Mouse (Mus musculus) brain, embryonic 18.5 days (tissue): ENCODE results near the gene Fmo2.

Source experiments
- DNase-seq: peaks from one replicate; pipeline ENCODE4 v3.0.0-alpha.2; 2012; ENCODE audit warnings: low read depth, low spot score

The Fmo2 gene

DNA sequence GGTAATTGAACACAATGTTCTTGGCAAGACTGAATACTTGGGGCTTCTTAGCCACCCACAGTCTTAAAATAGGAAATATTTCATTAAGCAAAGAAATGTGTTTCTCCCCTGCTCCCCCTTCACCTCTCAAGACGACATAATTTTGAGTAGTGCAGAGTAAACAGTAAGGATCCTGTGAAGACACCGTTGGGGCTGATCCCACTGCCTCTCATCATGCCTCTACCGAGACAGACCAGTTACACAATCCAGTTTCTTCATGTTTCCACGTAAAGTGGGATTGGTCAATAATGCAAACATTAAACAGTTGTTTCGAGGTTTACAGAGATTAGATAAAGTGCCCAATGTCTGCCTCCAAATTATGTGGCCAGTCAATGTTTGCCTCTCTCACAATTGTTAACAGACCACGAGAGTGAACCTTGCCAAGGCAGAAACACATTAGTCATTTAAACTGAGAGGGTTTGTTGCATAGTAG, 6.5 kb downstream of the Fmo2 start:
- no peak for DNase-seq

DNA sequence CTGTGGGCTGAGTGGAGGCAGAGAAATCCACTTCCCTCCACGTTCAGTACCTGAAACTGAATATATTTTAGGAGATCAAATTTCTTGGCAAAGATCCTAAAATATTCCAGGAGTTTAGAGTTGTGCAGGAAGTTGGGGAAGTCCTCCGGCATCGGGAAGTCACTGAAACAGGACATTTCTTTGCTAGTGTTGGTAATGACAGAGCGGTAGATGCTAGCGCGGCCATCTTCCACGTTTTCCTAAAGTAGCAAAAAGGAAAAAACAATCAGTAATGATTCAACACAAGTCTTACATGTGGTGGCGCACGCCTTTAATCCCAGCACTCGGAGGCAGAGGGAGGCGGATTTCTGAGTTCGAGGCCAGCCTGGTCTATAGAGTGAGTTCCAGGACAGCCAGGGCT, 9.9 kb downstream of the Fmo2 start:
- no peak for DNase-seq

DNA sequence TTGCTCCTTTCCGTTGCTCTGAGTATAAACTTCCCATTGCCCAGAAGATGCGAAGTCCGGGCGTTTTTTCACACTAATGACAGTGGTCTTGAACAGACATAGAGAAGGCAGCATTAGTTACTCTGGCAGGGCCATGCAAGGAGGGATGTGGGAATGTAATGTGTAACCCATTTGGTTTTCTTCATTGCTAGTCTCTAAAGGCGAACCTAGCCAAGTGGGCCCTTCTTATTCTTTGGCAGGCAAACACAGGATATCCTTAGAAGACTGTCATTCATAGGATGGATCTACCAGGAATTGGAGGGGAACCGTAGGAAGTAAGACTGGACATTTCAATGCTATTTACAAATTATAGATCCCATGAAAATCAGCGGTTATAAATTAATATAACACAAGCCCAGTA, 10.9 kb downstream of the Fmo2 start:
- DNase-seq = no peak

DNA sequence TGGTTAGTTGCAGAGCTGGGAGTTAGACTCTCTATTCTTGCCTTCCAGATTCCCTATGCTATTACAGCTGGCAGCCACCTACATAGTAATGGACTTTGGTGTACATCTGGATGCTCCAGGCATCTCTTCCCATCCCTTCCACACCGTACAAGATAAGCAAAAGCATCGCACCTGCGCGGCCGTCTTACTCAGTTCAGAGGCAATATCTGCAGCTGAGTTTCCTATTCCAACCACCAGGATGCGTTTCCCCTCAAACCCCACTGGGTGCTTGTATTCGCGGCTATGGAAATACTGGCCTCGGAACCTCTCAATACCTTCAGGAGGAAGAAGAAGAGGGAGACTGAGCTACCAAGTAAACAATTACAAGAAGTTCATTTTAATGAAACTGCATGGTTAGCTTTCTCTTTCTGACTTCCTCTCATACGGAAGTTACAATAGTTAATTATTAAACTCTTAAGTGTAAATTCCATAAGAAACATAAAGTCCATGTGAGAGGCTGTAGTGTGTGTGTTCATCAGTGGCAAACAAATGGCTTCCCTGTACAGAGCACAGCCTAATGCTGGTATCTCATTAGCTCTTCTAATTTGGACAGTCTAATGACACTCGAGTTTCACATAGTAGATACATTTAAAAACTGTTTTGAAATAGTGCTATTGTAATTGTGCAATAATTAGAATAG, 12.2 kb downstream of the Fmo2 start:
- DNase-seq = no peak

DNA sequence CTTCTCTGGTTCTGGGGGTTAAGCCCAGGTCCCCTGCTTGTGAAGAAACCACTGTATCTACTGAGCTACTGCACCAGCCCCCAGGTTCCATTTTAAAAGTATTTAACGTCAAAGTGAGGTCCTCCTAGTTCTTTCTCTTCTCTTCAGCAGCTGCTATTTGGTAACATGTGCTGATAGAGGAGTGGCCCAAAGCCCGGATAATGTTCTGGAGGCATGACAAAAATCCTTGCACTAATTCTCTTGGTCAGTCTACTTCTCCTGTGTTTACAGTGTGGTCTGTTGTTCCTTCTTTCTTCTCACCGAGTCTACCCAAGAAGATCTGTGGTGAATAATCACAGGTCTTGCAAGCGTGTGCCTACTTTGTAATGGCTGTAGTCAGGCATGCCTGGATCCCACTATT, 15.8 kb downstream of the Fmo2 start:
- DNase-seq = no peak

DNA sequence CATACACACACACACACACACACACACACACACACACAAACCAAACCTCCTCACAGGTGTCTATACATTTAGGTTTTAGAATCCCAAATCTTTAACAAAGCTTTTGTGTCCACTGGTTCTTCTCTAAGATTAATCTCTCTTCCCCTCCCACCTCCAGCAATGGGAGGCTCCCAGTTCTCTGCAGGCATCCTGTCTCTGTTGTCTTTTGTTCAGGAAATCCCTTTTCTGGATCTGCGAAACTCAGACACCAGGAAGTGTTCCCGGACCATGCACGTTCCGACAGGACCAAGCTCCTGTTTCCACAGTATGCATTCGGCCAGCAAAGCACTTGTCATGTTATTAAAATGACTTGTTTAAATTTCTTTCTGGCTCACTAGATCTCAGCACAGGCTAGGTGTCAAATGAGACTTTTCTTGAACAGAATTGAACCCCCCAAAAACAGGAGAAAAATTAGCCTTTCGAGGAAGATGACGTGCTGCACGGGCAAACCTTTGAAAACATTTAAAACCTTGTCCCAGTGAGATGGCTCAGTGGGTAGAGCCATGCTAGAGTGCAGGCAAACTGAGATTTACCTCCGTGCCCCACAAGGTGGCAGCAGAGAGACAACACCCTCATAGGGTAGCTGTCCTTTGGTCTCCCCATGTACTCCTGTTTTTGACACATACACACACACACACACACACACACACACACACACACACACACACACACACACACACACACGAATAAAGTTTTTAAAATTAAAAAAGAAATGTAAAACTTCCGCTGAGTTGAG, 18.7 kb downstream of the Fmo2 start:
- no peak for DNase-seq

DNA sequence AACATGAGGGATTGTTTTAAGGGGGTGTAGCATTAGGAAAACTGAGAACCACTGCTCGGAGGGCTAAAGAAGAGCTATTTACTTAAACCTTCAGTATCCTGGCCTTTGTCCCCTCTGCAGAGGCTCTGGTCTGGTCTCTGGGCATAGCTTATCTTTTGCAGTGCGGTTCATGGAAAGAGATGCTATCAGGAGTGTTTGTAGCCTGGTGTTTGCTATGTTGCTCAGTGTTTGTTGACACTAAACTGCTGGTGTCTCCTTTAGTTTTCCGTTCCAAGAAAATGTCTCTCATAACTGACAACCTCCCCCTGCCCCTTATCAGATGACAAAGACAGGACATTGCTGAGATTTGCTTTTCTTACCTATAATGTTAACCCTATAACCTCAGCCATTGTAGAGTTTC, 23.4 kb downstream of the Fmo2 start:
- DNase-seq = no peak

DNA sequence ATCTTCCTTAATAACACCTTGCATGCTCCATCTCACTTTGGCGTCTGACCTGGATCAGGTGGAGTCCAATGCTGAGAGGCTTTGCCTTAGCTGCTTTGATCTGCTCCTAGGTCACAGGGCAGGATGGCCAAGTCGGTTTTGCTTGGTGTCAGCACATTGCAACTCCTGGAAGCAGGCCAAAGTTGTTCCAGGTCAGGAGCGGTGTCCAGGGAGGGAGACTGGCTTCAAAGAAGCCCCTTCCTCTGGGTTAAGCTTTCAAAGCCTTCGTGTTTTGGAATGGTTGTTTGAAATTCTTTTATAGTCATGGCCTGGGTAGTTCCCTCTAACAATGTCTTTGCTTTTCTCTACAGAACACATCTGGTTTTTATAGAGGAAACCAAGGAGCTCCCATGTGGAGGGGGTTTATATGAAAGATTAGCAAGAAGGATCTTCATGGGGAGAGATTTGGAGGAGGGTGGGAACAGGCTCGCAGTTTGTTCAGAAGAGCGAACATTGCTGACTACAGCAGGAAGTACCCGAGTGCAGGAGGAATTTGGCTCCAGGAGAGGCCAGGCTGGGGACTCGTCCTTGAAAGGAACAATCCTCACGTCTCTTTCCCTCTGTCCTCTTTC, 26.7 kb downstream of the Fmo2 start:
- DNase-seq = no peak

DNA sequence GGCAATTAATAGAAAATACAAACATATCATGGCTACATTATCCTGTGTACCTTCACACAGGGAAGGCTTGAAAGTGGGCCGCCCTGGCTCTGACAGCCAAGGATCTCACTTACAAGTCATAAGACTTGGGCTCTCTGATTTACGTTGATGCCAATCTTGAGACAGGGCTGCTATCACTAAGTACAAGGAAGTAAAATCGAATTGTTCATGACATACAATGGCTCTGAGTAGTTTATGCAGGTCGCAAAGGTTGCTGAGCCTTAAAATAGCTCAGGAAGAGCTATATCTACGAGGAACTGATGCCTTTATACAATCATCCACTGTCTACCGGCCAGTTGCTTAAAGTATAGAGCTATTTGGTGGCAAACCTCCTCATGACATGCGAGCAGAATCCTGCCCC, 27.5 kb downstream of the Fmo2 start:
- no peak for DNase-seq

DNA sequence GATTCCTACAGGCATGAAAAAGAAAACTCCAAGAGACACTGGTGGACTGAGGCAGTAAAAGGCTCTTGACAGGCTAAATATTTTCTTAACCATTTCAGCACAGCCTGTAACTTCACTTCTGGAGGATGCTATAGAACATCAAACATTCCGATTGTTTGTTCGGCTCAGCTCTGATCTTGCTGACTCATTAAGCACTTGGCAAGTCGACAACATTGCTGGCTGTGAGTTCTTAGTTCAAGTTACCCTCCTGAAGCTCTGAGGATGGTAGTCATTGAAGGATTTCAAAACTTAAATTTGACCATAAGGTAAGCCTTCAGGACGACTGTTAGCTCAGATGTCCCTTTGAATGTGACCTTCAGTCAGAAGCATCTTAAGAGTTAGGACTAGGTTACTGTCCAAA, 31.1 kb downstream of the Fmo2 start:
- DNase-seq = no peak

DNA sequence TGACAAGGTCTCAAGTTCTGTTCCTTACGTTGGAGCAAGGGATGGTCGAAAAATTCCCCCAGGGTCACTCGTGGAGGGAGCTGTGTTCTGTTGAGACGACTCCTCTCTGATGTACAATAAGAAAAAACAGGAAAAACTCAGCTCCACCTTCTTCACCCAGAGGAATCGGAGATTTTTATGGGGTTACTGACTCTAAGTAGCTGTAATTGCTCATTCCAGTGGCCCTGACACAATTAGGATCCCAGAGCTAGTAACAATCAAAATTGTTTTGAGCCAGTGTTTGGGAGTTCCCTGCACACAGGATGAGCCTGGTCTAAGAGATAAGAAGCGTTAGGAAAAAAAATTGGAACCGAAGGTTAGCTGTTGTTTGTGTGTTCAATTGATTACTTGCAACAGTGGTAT, 32.2 kb downstream of the Fmo2 start, which contains the start of gene Fmo1:
Gene Fmo1, minus strand, starts transcription at position 331 of the 402 bp plus-strand sequence.
- no peak for DNase-seq

DNA sequence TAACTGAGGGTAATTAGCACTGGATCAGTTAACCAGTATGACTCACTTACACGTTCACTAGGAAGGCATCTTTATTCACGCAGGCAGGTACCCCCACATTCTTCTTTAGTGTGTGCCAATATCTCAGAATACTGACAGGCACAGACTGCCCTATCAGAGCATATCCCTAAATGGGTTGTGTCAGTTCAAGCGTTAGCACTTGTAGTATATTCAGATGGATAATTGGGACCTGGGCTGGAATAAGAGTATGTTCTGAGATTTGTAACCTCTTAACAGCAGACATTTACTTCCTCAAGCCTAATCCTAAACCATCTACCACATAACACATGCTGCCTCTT, 33.1 kb downstream of the Fmo2 start:
- no peak for DNase-seq

DNA sequence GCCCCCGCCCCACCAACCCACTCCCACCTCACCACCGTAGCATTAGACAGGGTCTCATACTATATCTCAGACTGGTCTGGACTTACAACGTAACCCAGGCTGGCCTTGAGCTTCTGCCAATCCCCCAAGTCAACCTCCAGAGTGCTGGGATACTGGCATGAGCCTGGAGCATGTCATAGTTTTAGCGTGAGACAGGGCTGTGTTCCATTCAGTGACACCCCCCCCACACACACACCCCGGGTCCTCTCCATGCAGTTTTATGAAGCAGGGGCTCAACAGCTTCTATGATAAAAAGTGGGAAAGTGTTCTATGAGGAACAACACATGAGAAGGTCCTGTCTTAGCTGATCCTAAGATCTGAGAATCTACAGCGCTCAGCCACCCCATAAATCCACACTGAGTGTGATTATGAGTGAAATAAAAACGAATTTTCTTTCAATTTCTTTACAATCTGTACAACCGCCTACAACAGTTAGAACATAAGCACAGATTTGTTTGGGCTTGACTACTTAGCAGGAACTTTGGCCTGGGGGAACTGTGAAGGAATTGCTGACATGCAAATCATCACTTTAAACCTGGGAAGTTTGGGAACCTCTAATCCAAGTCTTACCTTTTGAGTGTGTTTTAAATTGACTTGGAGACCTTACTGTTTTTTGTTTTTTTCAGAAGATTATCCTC, 33.6 kb downstream of the Fmo2 start:
- DNase-seq = no peak

DNA sequence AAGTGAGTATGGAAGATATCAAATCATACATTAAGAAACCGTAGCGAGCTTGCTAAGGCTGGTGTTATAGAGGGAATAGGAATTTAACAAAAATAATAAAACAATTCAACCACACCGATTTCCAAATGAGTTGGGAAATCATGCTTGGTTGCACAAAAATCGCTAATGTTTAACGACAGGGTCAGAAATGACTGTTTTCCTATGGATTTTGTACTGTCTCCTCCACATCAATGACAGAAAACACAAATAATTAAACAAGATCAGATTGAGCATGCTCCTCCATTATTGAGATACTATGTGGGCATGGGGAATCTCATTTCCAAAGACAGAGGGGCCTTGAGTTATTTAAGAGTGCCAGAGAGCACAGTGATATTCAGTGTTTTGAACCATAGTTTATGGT, 34.2 kb downstream of the Fmo2 start:
- DNase-seq = no peak

DNA sequence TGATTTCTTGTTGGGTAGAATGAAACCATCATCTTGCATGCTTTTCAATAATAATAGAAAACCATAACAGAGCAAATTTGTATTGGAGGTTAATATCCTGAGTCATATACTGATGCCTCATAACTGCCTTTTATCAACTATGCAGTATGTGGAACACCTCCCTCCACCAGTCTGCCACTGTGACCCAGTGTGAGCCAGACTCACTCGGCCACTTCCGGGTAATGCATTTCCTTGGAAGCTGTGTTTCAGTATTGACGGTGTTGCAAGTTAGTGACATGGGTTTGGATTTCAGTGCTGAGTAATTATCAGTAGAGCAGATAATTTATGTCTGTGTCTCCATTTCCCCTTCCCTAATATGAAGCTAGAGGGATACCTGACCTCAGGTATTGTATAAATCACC, 34.9 kb downstream of the Fmo2 start:
- DNase-seq = no peak

DNA sequence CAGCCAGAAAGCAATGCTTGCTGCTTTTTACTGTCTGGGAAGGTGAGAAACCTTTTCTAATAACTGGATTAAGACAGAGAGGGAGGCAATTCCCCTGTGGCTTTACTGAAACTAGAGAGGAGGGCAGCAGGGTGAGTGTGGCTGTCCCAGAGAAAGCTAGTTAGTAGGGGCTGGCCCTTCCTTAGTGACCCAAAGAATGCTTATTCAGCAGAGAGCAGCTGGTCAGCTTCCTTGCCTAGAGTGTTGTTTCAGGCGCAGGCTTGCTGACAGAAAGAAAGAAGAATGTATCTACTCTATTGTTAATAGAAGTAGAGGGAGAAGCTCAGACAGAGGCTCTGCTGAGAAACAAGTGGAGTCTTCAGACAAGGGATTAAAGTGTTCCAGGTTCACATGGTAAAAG, 36.2 kb downstream of the Fmo2 start:
- no peak for DNase-seq

DNA sequence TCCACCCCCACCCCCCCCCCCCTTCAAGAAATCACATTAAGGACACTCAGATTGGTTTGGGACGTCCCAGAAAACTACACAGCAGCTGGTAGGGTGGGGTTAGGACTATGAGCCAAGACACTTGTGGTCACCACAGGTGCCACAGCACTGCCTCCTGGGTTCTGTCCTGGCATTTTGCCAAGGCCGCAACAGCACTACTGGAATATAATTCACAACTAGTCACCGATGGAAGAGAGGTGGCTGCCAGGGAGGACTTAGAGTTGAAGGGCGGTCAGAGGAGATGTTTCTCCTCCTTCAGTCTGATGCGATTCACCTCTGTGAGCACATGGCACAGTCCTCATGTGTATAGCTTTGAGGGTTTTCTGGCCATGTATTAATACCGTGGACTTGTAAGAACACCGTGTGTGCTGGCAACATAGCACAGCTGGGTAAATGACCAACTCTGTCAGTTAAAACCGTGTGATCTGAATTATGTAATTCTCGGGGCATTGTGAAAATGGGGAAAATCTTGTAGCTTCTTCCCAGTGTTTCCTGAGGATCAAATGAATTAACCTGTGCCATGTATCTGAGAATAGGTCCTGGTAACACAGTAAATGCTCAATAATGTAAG, 38.4 kb downstream of the Fmo2 start:
- DNase-seq = no peak

DNA sequence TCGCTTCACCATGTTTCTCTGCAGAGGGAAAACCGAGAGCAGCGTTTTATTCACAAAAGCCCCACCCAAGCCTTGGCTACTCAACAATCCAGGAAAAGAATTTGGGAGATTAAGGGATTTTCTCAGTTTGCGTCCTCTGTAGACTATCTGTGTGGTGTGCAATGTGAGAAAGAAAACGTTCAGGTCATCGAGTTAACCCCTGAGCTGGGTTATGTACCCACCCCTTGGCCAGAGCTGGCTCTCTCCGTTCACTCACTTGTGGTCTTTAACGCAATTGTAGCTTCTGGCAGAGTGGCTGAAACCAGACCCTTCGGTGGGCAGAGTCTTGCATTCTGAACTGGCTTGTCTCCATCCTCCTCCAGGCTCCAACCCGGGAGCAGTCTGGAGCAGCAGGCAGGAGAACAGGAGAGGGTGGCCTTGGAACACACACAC, 39.0 kb downstream of the Fmo2 start:
- DNase-seq = no peak

DNA sequence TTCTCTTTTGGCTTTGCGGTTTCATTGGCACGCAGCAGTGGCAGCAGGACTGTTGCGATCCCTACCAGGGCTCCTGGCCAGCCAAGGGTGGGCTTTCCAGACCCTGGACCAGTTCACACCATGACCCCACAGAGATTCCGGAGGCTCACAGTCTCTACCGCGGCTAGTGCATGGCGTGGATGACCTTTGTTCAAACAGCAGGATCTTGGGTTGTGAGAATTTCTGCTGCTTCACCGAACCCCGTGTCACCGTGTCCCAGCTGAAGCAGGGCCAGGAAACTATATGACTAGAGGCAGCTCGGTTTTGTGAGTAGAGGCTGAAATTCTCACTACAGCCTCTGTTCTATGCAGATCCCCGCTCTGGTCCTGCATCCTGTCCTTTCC, 39.8 kb downstream of the Fmo2 start:
- DNase-seq = no peak

DNA sequence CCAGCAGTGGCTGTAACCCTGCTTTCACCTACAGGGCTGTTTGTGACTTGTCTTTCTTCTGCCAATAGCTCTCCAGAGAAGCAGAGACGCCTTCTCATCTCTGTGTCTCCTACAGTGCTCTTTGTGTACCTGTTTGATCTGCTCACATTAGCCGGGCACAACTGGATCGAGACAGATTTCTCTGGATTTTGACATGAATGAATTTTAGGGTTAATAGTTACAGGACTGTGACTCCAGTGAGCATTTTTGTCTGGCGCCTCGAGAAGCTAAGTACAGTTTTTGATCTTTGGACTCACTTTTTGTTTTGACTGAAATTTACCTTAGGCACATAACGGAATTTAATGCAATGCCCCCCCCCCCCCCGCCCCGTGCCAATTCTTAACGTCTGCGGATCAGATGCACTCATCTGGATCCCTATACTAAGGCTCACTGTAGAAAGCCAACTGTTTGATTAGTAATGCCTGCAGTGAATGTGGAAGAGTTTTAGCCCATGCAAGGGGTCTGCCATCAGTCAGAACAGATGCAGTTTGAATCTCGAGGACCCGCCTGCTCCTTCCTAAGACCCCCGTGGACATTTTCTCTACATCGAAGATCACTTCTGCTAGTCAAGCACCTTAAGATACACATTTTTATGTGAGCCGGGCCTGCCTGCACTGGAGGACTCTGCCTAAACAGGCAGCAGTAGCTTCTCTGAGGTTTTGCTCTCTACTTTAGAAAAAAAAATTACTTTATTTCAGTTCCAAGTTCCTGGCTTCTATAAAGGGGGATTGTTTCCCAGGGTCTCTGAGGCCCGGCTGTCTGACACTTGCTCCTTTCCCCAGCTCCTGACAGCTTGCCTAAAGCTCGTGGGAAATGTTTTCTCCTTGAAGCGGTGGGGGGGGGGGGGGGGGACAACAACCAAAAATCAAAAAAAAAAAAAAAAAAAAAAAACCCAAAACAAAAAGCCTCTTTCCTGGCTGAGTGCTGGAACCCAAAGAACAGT, 40.5 kb downstream of the Fmo2 start:
- DNase-seq = no peak
